Mouse (Mus musculus) retina, postnatal 1 day (tissue): Measurements from ENCODE around the gene Rbpms2.

Experiments used
- DNase-seq: peaks from one replicate; pipeline ENCODE4 v3.0.0-alpha.2; 2012

Gene Rbpms2

DNA sequence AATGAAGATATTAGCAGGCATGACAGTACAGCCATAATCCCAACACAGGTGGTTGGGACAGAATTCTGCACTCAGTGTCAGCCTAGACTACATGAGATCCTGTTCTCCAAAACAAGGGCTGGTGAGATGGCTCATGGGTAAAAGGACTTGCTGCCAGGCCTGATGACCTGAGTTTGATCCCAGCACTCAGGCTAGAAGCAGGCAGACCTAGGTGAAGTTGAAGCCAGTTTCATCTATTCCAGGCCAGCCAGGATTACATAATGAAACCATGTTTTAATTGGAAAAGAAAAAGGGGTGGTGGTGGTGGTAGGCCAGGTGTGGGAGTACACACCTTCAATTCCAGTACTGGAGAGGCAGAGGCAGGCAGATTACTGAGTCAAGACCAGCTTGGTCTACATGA, 68.5 kb downstream of the Rbpms2 start:
- no peak for DNase-seq

DNA sequence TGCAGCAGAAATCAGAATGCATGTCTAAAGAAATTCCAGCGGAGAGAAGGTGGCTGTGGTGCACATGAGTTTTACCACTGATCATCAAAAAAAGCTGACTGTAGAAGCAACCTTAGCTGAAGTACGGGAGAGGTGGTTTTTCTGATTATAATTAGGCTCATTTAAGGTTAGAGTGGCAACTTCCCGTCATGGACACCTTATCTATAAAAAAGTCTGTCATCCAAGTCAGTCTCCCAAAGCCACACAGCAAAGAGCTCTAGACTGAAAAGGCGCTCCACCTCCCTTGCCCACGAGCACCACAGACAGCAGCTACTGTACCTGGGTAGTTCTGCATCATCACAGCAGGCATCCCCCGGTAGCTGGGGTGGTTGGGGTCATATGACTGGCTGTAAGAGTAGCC, 71.1 kb downstream of the Rbpms2 start:
- DNase-seq, result no peak

DNA sequence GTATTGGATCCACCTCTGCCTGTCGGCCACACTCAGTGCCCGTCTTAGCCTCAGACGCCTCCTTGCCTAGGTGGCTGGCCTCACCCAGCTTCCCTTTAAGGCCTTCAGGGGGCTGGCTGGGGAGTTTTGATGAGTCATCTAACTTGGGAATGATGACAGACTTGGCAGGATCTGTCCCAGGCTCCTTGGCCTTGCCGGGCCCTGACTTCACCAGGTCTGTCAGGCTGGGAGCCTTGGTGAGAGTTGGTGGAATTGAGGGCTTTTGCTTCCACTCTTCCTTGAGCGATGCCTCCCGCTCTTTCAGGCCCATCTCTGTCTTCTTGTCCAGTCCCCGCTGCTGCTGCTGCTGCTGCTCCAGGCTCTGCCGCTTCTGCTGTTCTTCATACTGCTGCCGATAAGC, 72.8 kb downstream of the Rbpms2 start:
- no peak for DNase-seq

DNA sequence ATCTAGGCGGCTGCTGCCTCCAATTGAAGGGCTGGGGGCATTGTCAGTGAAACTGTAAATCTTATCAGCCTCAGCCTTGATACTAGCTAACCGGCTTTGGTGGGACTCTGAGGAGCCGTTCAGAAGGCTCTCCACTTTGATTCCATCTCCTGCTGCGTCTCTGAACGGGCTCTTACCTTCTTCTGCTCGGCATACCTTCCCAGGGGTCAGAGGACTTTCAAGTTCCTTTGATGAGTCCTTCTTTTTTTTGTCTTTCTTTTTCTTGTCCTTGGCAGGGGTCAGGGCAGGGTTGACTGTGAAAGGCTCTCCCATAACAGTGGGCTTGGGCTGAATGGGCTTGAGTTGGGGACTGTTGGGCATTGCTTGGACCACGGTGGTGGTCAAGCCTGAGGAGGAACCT, 73.8 kb downstream of the Rbpms2 start:
- DNase-seq, result no peak

DNA sequence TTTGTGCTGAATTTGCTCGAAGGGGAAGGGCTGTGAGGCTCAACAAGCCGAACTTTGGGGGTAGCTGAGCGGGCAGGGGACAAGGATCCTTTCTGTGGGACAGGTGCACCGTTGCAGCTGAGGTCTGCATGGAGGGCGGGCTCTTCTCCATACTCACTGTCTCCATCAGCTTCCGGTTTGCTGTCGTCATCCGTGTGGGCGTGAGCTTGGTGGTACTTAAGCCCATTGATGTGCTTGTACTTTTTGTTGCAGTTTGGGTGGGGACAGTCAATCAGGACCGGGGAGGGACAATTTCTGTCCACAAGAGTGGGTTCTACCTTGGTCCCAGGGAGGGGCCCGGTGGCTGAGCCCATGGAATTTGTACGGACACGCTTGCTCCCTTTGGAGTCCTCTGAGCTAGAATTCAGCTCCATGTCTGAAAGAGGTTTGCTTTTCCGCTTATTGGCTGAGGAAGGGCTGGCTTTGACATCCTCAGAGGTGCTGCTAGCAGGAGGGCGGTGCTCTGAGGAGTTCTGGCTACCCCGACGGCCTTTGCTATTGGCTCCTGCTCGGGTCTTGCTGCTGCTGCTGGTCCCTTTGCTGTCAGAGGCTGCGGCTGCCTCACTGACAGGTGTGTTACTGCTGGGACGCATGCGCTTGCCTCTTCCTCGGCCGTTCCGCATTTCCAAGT, 74.6 kb downstream of the Rbpms2 start:
- DNase-seq, result no peak
